Mouse (Mus musculus) central nervous system, embryonic 14 days (tissue): ENCODE results near the gene Zfp951. TPM values are rescaled to one million over a fixed set of nuclear protein-coding genes. Genes with fewer than 3 reads are reported as not detected.

Experiments
- polyA plus RNA-seq: library from polyadenylated mRNA; depleted of rRNA; stranded (reverse); fragments of >200 nt; gene quantifications from 2 replicates; pipeline ENCODE4 v1.2.3, GENCODE M21; 2012; rRNA removed

The Zfp951 gene
- polyA plus RNA-seq: 1.8 and 1.9 TPM in 2 replicates

GRCm38 (mm10) chr5:104859962-104860525 is at the start of gene Zfp951:
Gene Zfp951, minus strand, starts transcription at chr5:104860070.

Other genes starting within 250 kb of the Zfp951 start
- gene Abcg3, start 122.6 kb upstream of the Zfp951 start, polyA plus RNA-seq: 0.34 and 0.45 TPM in 2 replicates